Mouse (Mus musculus) forebrain, embryonic 16.5 days (tissue): ENCODE results near the gene Slco6d1. TPM values are rescaled to one million over a fixed set of nuclear protein-coding genes. Genes with fewer than 3 reads are reported as not detected.

Source experiments
- ATAC-seq: fragments of 200-750 bp; cut with Nextera tagmentation; 2 replicates; pipeline ENCODE4 v1.8.0; 2017; ENCODE audit warnings: mild to moderate bottlenecking, moderate library complexity
- H3K27ac ChIP-seq: fragments of 300-500 bp; sonication (generic); 2 replicates; pipeline ENCODE4 v1.5.1; 2014; ENCODE audit warnings: low read length, control low read depth
- H3K27me3 ChIP-seq: fragments of 300-500 bp; sonication (generic); replicated peaks from 2 replicates; pipeline ENCODE4 v1.6.1; 2014; ENCODE audit warnings: low read length; ENCODE audit not compliant: control insufficient read depth, insufficient read depth
- H3K36me3 ChIP-seq: fragments of 300-500 bp; sonication (generic); 2 replicates; pipeline ENCODE4 v1.6.1; 2014; ENCODE audit not compliant: control insufficient read depth, insufficient read depth
- H3K4me1 ChIP-seq: fragments of 300-500 bp; sonication (generic); replicated peaks from 2 replicates; pipeline ENCODE4 v1.6.1; 2014; ENCODE audit warnings: low read length; ENCODE audit not compliant: control insufficient read depth, insufficient read depth
- H3K4me2 ChIP-seq: fragments of 300-500 bp; sonication (generic); 2 replicates; pipeline ENCODE4 v1.6.1; 2014; ENCODE audit warnings: mild to moderate bottlenecking, low read length, control low read depth
- H3K4me3 ChIP-seq: fragments of 300-500 bp; sonication (generic); replicated peaks from 2 replicates; pipeline ENCODE4 v1.5.1; 2014; ENCODE audit warnings: mild to moderate bottlenecking, low read length, control low read depth
- H3K9ac ChIP-seq: fragments of 300-500 bp; sonication (generic); replicated peaks from 2 replicates; pipeline ENCODE4 v1.6.1; 2014; ENCODE audit warnings: low read depth, low read length, control low read depth
- H3K9me3 ChIP-seq: fragments of 300-500 bp; sonication (generic); 2 replicates; pipeline ENCODE4 v1.6.1; 2016; ENCODE audit warnings: low read length; ENCODE audit not compliant: control insufficient read depth
- WGBS: fragments of 180-500 bp; shearing (Covaris S2); extraction: QIAGEN DNeasy Blood & Tissue Kit; methylation state at CpG from one replicate; pipeline ENCODE4 v1.1.7; 2014; 5-methylcytosine and 5-hydroxymethylcytosine counted together
- microRNA-seq: library from miRNA; unstranded; fragments of <30 nt; microRNA quantifications from one replicate; pipeline ENCODE4, GENCODE M21; 2017
- polyA plus RNA-seq: library from polyadenylated mRNA; unstranded; fragments of >200 nt; fragmentation: Nextera tagmentation; extraction: Ambion mirVana; gene quantifications from 2 replicates; pipeline ENCODE4 v1.2.1, GENCODE M21; 2015

Gene Slco6d1
- polyA plus RNA-seq, 1 experiment from 2014 or later, result not detected

DNA sequence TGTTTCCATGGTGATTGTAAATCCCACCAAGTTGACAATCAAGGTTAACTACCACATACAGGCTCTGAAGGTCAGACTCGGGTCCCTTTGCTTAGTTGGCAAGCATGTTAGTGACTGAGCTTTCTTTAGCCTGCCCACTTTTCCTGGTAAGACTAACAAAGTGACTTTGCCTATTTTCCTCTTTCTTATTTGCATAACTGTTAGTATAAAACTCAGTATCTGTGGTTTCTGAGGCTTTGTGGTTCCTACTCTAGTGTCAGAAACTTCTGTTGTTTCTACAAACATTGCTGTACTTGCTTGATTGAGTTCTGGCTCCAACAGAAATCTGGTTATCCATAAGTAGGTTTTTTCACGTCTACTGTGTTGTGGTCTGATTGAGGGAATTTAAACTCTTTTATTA lies 124.4 kb downstream of the Slco6d1 start:
- H3K4me3 ChIP-seq, result no peak overlapping the region
- no peaks in the 10 kb centered on the region for H3K36me3 ChIP-seq
- ATAC-seq, result no peak
- no peaks in the 10 kb centered on the region for H3K9me3 ChIP-seq
- H3K27ac ChIP-seq, result no peak overlapping the region
- no peak overlapping the region for H3K9ac ChIP-seq
- H3K27me3 ChIP-seq, result no peaks in the 10 kb centered on the region
- no peak overlapping the region for H3K4me2 ChIP-seq
- no peaks in the 10 kb centered on the region for H3K4me1 ChIP-seq
- 78% methylated on average over 2 of the region's 2 CpGs for WGBS

DNA sequence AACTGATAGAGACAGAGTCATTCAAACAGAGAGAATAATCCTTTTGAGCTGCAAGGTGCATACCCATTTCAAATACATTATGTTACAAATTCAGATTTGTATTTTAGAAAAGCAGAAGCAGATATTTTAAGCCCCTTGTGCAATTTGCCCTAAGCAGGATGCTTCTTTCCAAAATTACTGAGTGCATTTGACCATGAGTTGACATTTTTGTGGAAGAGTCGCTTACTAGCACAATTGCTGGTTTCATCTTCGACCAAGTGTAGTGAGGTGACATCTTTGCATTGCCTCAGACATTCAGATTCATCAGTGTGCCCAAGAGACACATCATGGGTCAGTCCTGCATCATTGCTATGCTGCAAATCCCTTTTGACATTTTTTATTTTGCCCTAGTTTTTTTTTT lies 133.5 kb downstream of the Slco6d1 start:
- Histone ChIP-seq H3K4me1 (no peaks in the 10 kb centered on the region), H3K9me3 (no peaks in the 10 kb centered on the region), H3K27me3 (no peaks in the 10 kb centered on the region), H3K4me2 (no peak overlapping the region), H3K27ac (no peak overlapping the region), H3K4me3 (no peak overlapping the region), H3K36me3 (no peaks in the 10 kb centered on the region), H3K9ac (no peak overlapping the region)
- no peak for ATAC-seq
- whole genome bisulfite sequencing, result 88% methylated on average over 2 of the region's 2 CpGs

DNA sequence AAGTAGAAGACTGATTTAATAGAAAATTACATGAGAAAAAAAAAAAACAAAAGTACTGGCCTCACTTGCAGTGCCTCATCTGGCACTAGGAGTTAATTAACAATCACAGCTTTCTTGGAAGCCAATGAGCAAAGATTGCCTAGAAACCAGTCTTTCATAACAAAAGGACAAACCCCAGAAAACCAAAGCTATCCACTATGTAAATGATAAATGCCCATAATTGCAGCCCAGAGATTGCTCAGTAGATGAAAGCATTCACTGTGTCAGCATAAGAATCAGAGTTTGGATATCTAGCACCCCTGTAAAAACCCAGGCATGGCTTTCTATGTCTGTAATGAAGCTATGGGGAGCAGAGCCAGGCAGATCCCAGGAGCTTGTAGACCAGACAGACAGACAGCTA lies 144.8 kb downstream of the Slco6d1 start:
- H3K4me3 ChIP-seq, result no peak overlapping the region
- H3K9ac ChIP-seq, result no peak overlapping the region
- no peaks in the 10 kb centered on the region for H3K36me3 ChIP-seq
- no peaks in the 10 kb centered on the region for H3K27me3 ChIP-seq
- no peak overlapping the region for H3K27ac ChIP-seq
- no peak overlapping the region for H3K4me2 ChIP-seq
- ATAC-seq, result peak; percentile 65
- H3K9me3 ChIP-seq, result no peaks in the 10 kb centered on the region
- H3K4me1 ChIP-seq, result 0 out of 2 replicates have a peak, but pooled peaks cover 3% of the 10 kb centered on the region

Small RNAs within 50 kb of the gene (microRNA-seq; reads per million reads assigned to microRNA genes)
- not detected for gene Gm26134
